14 mouse cellular contexts compared by ENCODE assay signal in genomic region chr5:46442600-46443248, GRCm38 (mm10).
DNase-seq lines count a peak whose midpoint lies in the region; ATAC-seq and TF ChIP-seq lines count a peak whose summit lies in the region.
"Had no signal": no experiment of that assay in that cellular context is flagged by ENCODE, and none has a peak within 500 bp of the region (broad histone marks: within the 10 kb centered on the region; RNA-seq: fewer than 3 reads in every experiment).

No protein-coding gene starts in this region.

- no peak overlapping the region for H3K27ac ChIP-seq in limb, embryonic 15.5 days
- no peak overlapping the region for H3K27ac ChIP-seq in limb, embryonic 10.5 days
- no peak overlapping the region for H3K27ac ChIP-seq in forebrain, embryonic 14.5 days (ENCODE audit: low read depth, low read length)
- H3K27ac ChIP-seq in neural tube, embryonic 13.5 days (replicated peaks): no peak overlapping the region
- H3K27ac ChIP-seq: embryonic facial prominence, embryonic 13.5 days; heart, embryonic 10.5 days; liver, embryonic 13.5 days; macrophage had no signal

- no peak for TF ChIP-seq POLR2A in lung, adult 2 months (IDR thresholded peaks at IDR 0.05; ENCODE audit: borderline replicate concordance, extremely low read depth, low read depth, low read length)

- H3K4me2 ChIP-seq in limb, embryonic 15.5 days: no peak overlapping the region
- no peak overlapping the region for H3K4me2 ChIP-seq in forebrain, embryonic 14.5 days (ENCODE audit: low read length)
- H3K4me2 ChIP-seq in neural tube, embryonic 13.5 days: no peak overlapping the region
- H3K4me2 ChIP-seq: embryonic facial prominence, embryonic 13.5 days; liver, embryonic 13.5 days had no signal

- 0 out of 2 replicates have a peak, but pooled peaks have one; percentile 44 for ATAC-seq in limb, embryonic 15.5 days (ENCODE audit: insufficient number of reproducible peaks, low FRiP score, low TSS enrichment, low read depth)
- peak; percentile 79 for ATAC-seq in forebrain, embryonic 14.5 days
- ATAC-seq in neural tube, embryonic 13.5 days (ENCODE audit: low read depth): peak; percentile 90

- TF ChIP-seq CTCF in lung, adult 2 months (IDR thresholded peaks at IDR 0.05; ENCODE audit: insufficient read depth, low read length): no peak

- WGBS in limb, embryonic 15.5 days: 83% methylated on average over 6 of the region's 6 CpGs
- 85% methylated on average over 6 of the region's 6 CpGs for WGBS in limb, embryonic 10.5 days
- 75% methylated on average over 6 of the region's 6 CpGs for WGBS in forebrain, embryonic 14.5 days
- 62% methylated on average over 6 of the region's 6 CpGs for WGBS in neural tube, embryonic 13.5 days
- WGBS in lung, adult 2 months: 67% methylated on average over 6 of the region's 6 CpGs

- H3K4me3 ChIP-seq in limb, embryonic 15.5 days: no peak overlapping the region
- H3K4me3 ChIP-seq in limb, embryonic 10.5 days: no peak overlapping the region
- no peak overlapping the region for H3K4me3 ChIP-seq in forebrain, embryonic 14.5 days (ENCODE audit: low read depth, low read length)
- no peak overlapping the region for H3K4me3 ChIP-seq in neural tube, embryonic 13.5 days
- no peak overlapping the region for H3K4me3 ChIP-seq in lung, adult 2 months (replicated peaks; ENCODE audit: extremely low read depth, low read depth, low read length)
- H3K4me3 ChIP-seq: embryonic facial prominence, embryonic 13.5 days; heart, embryonic 10.5 days; liver, embryonic 13.5 days had no signal

- H3K36me3 ChIP-seq in limb, embryonic 15.5 days: no peaks in the 10 kb centered on the region
- no peaks in the 10 kb centered on the region for H3K36me3 ChIP-seq in limb, embryonic 10.5 days
- no peaks in the 10 kb centered on the region for H3K36me3 ChIP-seq in forebrain, embryonic 14.5 days (ENCODE audit: control insufficient read depth, insufficient read depth, low read length)
- no peaks in the 10 kb centered on the region for H3K36me3 ChIP-seq in neural tube, embryonic 13.5 days
- H3K36me3 ChIP-seq: embryonic facial prominence, embryonic 13.5 days; heart, embryonic 10.5 days; liver, embryonic 13.5 days had no signal

- no peak overlapping the region for H3K9ac ChIP-seq in limb, embryonic 15.5 days
- no peak overlapping the region for H3K9ac ChIP-seq in forebrain, embryonic 14.5 days (ENCODE audit: low read length)
- H3K9ac ChIP-seq in neural tube, embryonic 13.5 days: no peak overlapping the region
- H3K9ac ChIP-seq: embryonic facial prominence, embryonic 13.5 days; liver, embryonic 13.5 days had no signal

- no peak for DNase-seq in limb, embryonic 10.5 days (ENCODE audit: low spot score)
- DNase-seq in brain, adult 2 months (ENCODE audit: low read depth, low spot score): peak; percentile 63
- DNase-seq in forebrain, embryonic 14.5 days (ENCODE audit: low spot score): peak; percentile 65
- no peak for DNase-seq in embryo, embryonic 9.5 days (ENCODE audit: extremely low spot score)
- DNase-seq in lung, adult 2 months: no peak
- DNase-seq: adrenal gland, postnatal 36 days; cerebellum, adult 18-20 months; liver, embryonic 13.5 days; spleen, adult 18-20 months had no signal

- no peaks in the 10 kb centered on the region for H3K27me3 ChIP-seq in limb, embryonic 15.5 days
- no peaks in the 10 kb centered on the region for H3K27me3 ChIP-seq in limb, embryonic 10.5 days (ENCODE audit: low read depth, poor library complexity, severe bottlenecking)
- H3K27me3 ChIP-seq in forebrain, embryonic 14.5 days (replicated peaks; ENCODE audit: control insufficient read depth, insufficient read depth, low read length): no peaks in the 10 kb centered on the region
- no peaks in the 10 kb centered on the region for H3K27me3 ChIP-seq in neural tube, embryonic 13.5 days
- H3K27me3 ChIP-seq: embryonic facial prominence, embryonic 13.5 days; liver, embryonic 13.5 days had no signal

- H3K9me3 ChIP-seq in limb, embryonic 15.5 days: no peaks in the 10 kb centered on the region
- no peaks in the 10 kb centered on the region for H3K9me3 ChIP-seq in limb, embryonic 10.5 days (replicated peaks)
- no peaks in the 10 kb centered on the region for H3K9me3 ChIP-seq in forebrain, embryonic 14.5 days (replicated peaks; ENCODE audit: control insufficient read depth, low read length)
- H3K9me3 ChIP-seq in neural tube, embryonic 13.5 days: no peaks in the 10 kb centered on the region
- H3K9me3 ChIP-seq: embryonic facial prominence, embryonic 13.5 days; heart, embryonic 10.5 days; liver, embryonic 13.5 days had no signal

- peaks cover 6% of the 10 kb centered on the region for H3K4me1 ChIP-seq in limb, embryonic 15.5 days
- peaks cover 12% of the 10 kb centered on the region for H3K4me1 ChIP-seq in limb, embryonic 10.5 days
- H3K4me1 ChIP-seq in forebrain, embryonic 14.5 days (ENCODE audit: control insufficient read depth, insufficient read depth, low read length): peaks cover 6% of the 10 kb centered on the region; the same call in 1 of the 2 replicates
- peaks cover 14% of the 10 kb centered on the region for H3K4me1 ChIP-seq in neural tube, embryonic 13.5 days (replicated peaks)
- H3K4me1 ChIP-seq in lung, adult 2 months (ENCODE audit: control insufficient read depth, insufficient read depth, low read length): no peaks in the 10 kb centered on the region
- H3K4me1 ChIP-seq: liver, embryonic 13.5 days had no signal

Comparison
In these comparisons a context has a peak if more than half of its experiments do, and no peak if none do; other contexts are left out.
1. DNase-seq: peak in brain, adult 2 months (single experiment) and forebrain, embryonic 14.5 days (single experiment); none in limb, embryonic 10.5 days (single experiment), embryo, embryonic 9.5 days (single experiment) and lung, adult 2 months (single experiment).
2. Peak in every context shown above with its lines, with median percentiles within 50 percentile points of each other: ATAC-seq.